19 mouse cellular contexts compared by ENCODE assay signal in the genomic region with DNA sequence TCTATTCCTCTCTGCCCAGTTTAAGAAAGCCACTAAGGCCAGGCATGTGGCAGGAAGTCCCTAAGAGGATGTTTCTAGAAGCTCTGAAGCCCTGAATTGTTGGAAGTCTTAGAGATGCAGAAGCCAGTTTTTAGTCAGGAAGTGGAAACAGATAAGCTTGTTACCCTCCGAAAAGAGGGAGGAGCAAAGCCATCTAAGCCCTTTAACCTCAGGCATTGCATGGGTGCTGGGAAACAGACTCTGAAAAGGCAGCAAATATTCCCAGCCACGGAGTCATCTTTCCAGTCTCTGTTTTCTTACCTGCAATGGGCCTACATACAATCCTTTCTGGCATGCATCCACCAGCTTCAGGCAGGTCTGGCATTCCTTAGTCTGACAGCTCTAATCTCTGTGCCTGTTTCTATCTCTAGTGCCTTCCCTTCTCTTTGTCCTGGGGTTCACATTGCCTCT. TPM values are rescaled to one million over a fixed set of nuclear protein-coding genes. Genes with fewer than 3 reads are reported as not detected.
A peak's percentile ranks its signal among the peaks of the same experiment; 100 is the strongest.
DNase-seq lines count a peak whose midpoint lies in the region; ATAC-seq lines count a peak whose summit lies in the region.
"Had no signal": no experiment of that assay in that cellular context is flagged by ENCODE, and none has a peak within 500 bp of the region (broad histone marks: within the 10 kb centered on the region; RNA-seq: fewer than 3 reads in every experiment).

No protein-coding gene starts in this region.

- no peaks in the 10 kb centered on the region for H3K27me3 ChIP-seq in liver, embryonic 11.5 days (replicated peaks; ENCODE audit: control insufficient read depth, insufficient read depth, low read length)
- H3K27me3 ChIP-seq in forebrain, embryonic 13.5 days, result no peaks in the 10 kb centered on the region
- H3K27me3 ChIP-seq: neural tube, embryonic 13.5 days had no signal

- no peak overlapping the region for H3K4me3 ChIP-seq in liver, embryonic 11.5 days (ENCODE audit: low read depth, low read length)
- no peak overlapping the region for H3K4me3 ChIP-seq in forebrain, embryonic 13.5 days
- H3K4me3 ChIP-seq: neural tube, embryonic 13.5 days had no signal

- peak; percentile 5 to 50 for DNase-seq in adrenal gland, adult (ENCODE audit: inconsistent age in 2 of 2, low spot score in 1 of 2)
- DNase-seq in adrenal gland, postnatal 14 days, result no peak
- no peak for DNase-seq in liver, embryonic 11.5 days (ENCODE audit: low spot score)
- DNase-seq in liver, result no peak
- DNase-seq in cerebellum, adult 11 months, result no peak
- DNase-seq: adrenal gland, postnatal 36 days; cerebellum, postnatal 25 days; gastrocnemius, postnatal 36 days; kidney, adult 8-10 months; kidney, postnatal 4 days; lung, postnatal 10 days; thymus, postnatal 14 days had no signal

- H3K9me3 ChIP-seq in liver, embryonic 11.5 days (ENCODE audit: control insufficient read depth, low read length), result no peaks in the 10 kb centered on the region
- no peaks in the 10 kb centered on the region for H3K9me3 ChIP-seq in forebrain, embryonic 13.5 days (replicated peaks)
- H3K9me3 ChIP-seq: neural tube, embryonic 13.5 days had no signal

- H3K27ac ChIP-seq in liver, embryonic 11.5 days (ENCODE audit: low read depth, low read length), result peak overlapping the region; percentile 19; the same call in 1 of the 2 replicates
- H3K27ac ChIP-seq in forebrain, embryonic 13.5 days, result no peak overlapping the region
- H3K27ac ChIP-seq: neural tube, embryonic 13.5 days had no signal

- ATAC-seq in liver, embryonic 11.5 days (replicated peaks; ENCODE audit: low FRiP score), result no peak
- ATAC-seq in common myeloid progenitor, adult 5-6 weeks (replicated peaks; ENCODE audit: low read depth, poor library complexity, severe bottlenecking), result peak; percentile 85
- ATAC-seq in hematopoietic stem cell, adult 5-6 weeks (replicated peaks in 1 of 2; ENCODE audit: insufficient read depth in 1 of 2, low FRiP score in 2 of 2, low TSS enrichment in 1 of 2, low read depth in 1 of 2, poor library complexity in 2 of 2, severe bottlenecking in 2 of 2), result peak; percentile 37 to 39; a peak in 3 of 4 replicates
- no peak for ATAC-seq in forebrain, embryonic 13.5 days
- ATAC-seq: midbrain, embryonic 16.5 days had no signal

- H3K4me1 ChIP-seq in liver, embryonic 11.5 days (replicated peaks; ENCODE audit: control insufficient read depth, insufficient read depth, low read length), result 0 out of 2 replicates have a peak, but pooled peaks cover 2% of the 10 kb centered on the region
- peaks cover 4% of the 10 kb centered on the region; the same call in 1 of the 2 replicates for H3K4me1 ChIP-seq in forebrain, embryonic 13.5 days
- H3K4me1 ChIP-seq: neural tube, embryonic 13.5 days had no signal

- WGBS in liver, embryonic 11.5 days, result 11% methylated on average over 2 of the region's 2 CpGs
- WGBS in forebrain, embryonic 13.5 days, result 46% methylated on average over 2 of the region's 2 CpGs

- H3K4me2 ChIP-seq in liver, embryonic 11.5 days, result no peak overlapping the region
- no peak overlapping the region for H3K4me2 ChIP-seq in forebrain, embryonic 13.5 days
- H3K4me2 ChIP-seq: neural tube, embryonic 13.5 days had no signal

- H3K9ac ChIP-seq in liver, embryonic 11.5 days (ENCODE audit: low read depth, low read length), result no peak overlapping the region
- no peak overlapping the region for H3K9ac ChIP-seq in forebrain, embryonic 13.5 days
- H3K9ac ChIP-seq: neural tube, embryonic 13.5 days had no signal

- H3K36me3 ChIP-seq in liver, embryonic 11.5 days (ENCODE audit: control insufficient read depth, insufficient read depth, low read length), result no peaks in the 10 kb centered on the region
- no peaks in the 10 kb centered on the region for H3K36me3 ChIP-seq in forebrain, embryonic 13.5 days (ENCODE audit: poor library complexity, severe bottlenecking)
- H3K36me3 ChIP-seq: neural tube, embryonic 13.5 days had no signal

RNA-seq across cellular contexts. Expression of gene Asic5, which starts 7.6 kb away (rescaled TPM):
- total RNA-seq in adrenal gland, postnatal 14 days (2021), result 2.0 TPM in 1 of 2 replicates, not detected in the other
- not detected in 2 replicates for polyA plus RNA-seq in liver, embryonic 11.5 days (2014; fragmentation: Nextera tagmentation; extraction: Ambion mirVana)
- not detected in 2 replicates for total RNA-seq in common myeloid progenitor, adult 5-6 weeks (2017)
- not detected in 2 replicates for total RNA-seq in hematopoietic stem cell, adult 5-6 weeks (2017)
- polyA plus RNA-seq in forebrain, embryonic 13.5 days (2015; fragmentation: Nextera tagmentation; extraction: Ambion mirVana), result not detected in 2 replicates
- total RNA-seq: adrenal gland, postnatal 36 days; gastrocnemius, postnatal 36 days; layer of hippocampus, postnatal 25 days had no signal
- polyA plus RNA-seq: limb, embryonic 11.5 days; midbrain, embryonic 16.5 days; neural tube, embryonic 13.5 days had no signal

RNA-seq across cellular contexts. Expression of gene Tdo2, which starts 13.7 kb away (rescaled TPM):
- total RNA-seq in adrenal gland, postnatal 14 days (2021), result 5.4 and 103 TPM in 2 replicates
- polyA plus RNA-seq in liver, embryonic 11.5 days (2014; fragmentation: Nextera tagmentation; extraction: Ambion mirVana), result 0.38 and 0.71 TPM in 2 replicates
- not detected in 2 replicates for total RNA-seq in common myeloid progenitor, adult 5-6 weeks (2017)
- total RNA-seq in hematopoietic stem cell, adult 5-6 weeks (2017), result not detected in 2 replicates
- polyA plus RNA-seq in forebrain, embryonic 13.5 days (2015; fragmentation: Nextera tagmentation; extraction: Ambion mirVana), result 0.19 and 0.77 TPM in 2 replicates
- total RNA-seq: gastrocnemius, postnatal 36 days had no signal
- polyA plus RNA-seq: midbrain, embryonic 16.5 days had no signal

RNA-seq across cellular contexts. Expression of gene Ctso, which starts 57.3 kb away (rescaled TPM):
- total RNA-seq in adrenal gland, postnatal 14 days (2021), result 39.4 and 40.7 TPM in 2 replicates
- 6.5 and 8.1 TPM in 2 replicates for polyA plus RNA-seq in liver, embryonic 11.5 days (2014; fragmentation: Nextera tagmentation; extraction: Ambion mirVana)
- 15.5 and 15.6 TPM in 2 replicates for total RNA-seq in common myeloid progenitor, adult 5-6 weeks (2017)
- 24.4 and 24.5 TPM in 2 replicates for total RNA-seq in hematopoietic stem cell, adult 5-6 weeks (2017)
- 8.1 and 8.5 TPM in 2 replicates for polyA plus RNA-seq in forebrain, embryonic 13.5 days (2015; fragmentation: Nextera tagmentation; extraction: Ambion mirVana)

Comparison
In these comparisons a context has a peak if more than half of its experiments do, and no peak if none do; other contexts are left out.
1. DNase-seq: peak in adrenal gland, adult (2 of 2); none in adrenal gland, postnatal 14 days (single experiment), liver, embryonic 11.5 days (single experiment), liver (single experiment) and cerebellum, adult 11 months (single experiment).
2. ATAC-seq: peak in common myeloid progenitor, adult 5-6 weeks (single experiment) and hematopoietic stem cell, adult 5-6 weeks (2 of 2); none in liver, embryonic 11.5 days (single experiment) and forebrain, embryonic 13.5 days (single experiment).